Mouse (Mus musculus): ENCODE measurements at regions not wholly inside any gene's neighbourhood (a gene's known extent, or its start where the extent isn't known, plus 50 kb on each side); places are given as distances from the start of the nearest gene placed in this dataset.

DNA sequence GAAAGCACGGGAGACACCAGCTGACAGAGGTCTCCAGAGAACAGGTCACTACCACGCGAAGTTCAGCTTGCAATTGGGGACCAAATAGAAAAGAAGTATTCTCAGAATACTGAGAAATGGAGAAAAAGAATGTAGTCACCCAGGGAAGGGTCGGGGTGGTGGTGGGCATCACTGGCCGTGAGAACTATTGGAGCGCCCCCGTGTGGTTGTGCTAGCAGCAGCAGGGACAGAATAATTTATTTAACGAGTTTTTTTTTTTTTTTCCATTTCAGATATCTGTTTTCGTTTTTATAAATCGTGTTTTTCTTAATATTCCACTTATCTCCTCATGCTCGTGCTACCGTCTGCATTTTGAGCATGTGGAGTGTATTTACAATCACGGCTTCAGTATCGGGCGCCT is 118.4 kb upstream of the Thy1 start:
- DNase-seq (ENCODE audit: low spot score), result no peak
- intact Hi-C loops (cut with DNase I), result loop anchor here (5.0 kb wide), 1 partner anchor 182 kb away; the partner anchor contains the start of gene Nectin1

DNA sequence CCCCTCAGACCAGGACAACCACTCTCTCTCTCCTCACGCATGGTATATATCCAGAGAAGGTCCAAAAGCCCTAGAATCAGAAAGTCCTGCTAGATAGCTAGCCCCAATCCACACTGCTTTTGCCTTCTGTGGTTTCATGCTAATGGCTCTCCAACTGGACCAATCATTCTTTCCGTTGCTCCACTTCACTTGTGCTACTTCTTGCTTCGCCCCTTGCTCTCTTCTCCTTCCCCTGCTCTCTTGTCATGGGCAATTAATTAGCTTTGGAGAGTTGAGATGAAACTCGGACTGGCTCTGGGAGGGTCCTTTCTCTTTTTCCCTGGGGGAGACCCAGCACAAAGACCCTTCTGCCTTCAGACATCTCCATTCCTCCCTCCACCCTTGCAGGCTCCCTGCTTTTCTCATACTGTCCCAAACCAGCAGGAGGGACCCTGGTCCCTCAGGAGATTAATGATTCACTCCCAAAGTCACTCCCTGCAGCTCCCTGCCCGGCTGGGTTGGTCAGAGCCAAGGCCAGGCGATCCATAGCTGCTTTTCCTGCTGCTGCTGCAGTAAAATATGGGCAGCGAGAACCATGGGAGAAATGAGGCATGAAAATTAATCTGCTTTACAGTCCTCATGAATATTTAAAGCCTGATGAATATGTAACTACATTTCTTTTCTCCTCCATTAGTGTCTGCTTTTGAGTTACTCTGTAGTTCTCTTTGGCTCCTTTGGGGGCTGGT is 113.7 kb upstream of the Thy1 start:
- DNase-seq (ENCODE audit: low spot score), result no peak
- intact Hi-C loops (cut with DNase I), result no loop called here

DNA sequence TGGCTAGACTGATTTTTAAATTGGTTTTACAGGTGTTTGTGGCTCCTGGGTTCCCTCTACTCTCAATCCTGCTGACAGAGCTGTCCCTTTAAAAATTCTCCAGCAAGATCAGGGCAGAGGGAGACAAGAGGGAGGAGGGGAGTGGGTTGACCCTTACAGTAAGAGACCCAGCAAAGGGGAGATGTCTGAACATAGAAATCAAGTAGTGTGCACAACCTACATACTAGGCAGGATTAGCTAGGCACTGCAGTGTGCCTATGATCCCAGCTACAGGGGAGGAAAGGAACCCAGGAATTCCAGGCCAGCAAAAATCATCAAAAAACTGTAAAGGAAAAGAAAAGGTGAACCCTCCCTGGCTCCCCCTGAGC is 113.2 kb upstream of the Thy1 start:
- intact Hi-C loops (cut with DNase I), result no loop called here
- no peak for DNase-seq (ENCODE audit: low spot score)

DNA sequence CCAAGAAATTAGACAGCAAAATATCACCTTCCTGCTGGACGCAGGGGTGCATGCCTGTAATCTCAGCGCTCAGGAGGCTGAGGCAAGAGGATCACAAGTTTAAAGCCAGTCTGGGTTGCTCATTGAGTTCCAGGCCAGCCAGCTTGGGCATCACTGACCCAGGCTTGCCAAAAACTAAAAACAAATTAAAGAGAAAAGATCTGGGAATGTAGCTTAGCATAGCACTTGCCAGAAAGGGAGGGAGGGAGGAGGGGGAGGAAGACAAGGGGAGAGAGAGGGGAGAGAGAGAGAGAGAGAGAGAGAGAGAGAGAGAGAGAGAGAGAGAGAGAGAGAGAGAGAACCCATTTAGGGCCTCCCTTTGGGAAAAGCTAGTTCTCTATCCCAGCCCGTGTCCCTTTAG is 112.7 kb upstream of the Thy1 start:
- no peak for DNase-seq (ENCODE audit: low spot score)
- intact Hi-C loops (cut with DNase I), result no loop called here

DNA sequence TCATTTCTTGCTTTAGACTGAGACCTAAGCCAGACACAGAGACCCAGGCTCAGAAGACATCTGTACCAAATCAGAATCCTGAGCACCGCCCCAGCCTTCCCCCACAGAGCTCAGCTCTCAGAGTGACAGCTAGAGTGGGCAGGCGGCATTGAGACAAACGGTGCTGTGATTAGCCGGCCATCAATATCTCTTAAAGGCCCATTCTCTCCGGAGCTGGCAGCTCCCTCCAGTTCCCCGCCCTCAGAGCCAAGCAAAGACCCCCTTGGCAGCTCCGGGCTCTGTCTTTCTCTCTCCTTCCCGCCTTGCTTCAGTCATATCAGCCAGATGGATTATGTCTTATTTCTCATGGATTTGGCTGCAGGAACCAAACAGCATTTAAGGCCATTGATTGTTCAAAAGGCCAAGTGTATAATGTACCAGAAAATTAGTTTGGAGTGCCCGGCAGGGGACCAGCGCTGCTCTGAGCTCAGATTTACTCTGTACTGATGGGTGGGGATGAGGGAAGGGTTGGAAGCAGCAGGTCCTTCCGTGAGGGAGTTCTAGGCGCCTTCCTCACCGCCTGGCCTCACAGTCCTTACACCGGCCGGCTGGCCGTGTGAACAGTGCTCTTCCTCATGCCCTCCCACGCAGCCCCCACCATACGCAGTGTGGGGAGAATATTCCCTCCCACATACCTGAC is 109.0 kb upstream of the Thy1 start:
- intact Hi-C loops (cut with DNase I), result no loop called here
- no peak for DNase-seq (ENCODE audit: low spot score)

DNA sequence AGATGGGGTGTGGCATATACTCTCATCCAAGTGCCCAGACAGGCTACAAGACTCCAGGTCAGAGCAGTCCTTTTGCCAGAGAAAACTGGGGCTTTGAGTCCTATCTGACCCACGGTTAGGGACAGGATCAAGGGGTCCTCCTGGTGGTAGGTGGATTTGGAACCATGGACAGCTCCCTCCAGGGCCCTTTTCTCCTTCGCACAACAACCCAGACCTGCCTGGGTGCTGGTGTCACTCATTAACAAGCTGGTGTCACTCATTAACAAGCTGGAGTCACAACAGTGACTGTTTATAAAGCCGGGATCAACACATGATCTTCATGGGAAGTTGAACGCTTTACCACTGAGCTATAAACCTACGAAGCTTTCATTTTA is 108.5 kb upstream of the Thy1 start:
- no peak for DNase-seq (ENCODE audit: low spot score)
- intact Hi-C loops (cut with DNase I), result no loop called here

DNA sequence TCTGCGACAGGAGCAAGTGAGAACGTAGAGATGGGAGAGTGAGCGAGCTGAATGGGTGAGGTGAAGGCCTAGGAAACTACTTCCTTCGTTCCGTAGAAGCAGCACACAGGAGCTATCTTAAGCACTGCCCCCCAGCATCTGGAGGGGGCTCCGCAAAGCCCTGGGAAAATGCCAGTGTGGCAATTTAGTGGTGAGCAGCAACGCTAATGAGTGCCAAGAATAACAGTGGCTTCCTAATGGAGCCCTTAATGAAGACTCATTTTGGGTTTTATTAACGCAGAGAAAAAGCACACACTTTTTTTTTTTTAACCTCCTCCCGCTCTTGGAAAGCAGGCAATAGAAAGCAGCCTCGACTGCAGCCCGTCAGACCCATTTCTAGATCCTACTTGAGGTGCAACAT is 103.8 kb upstream of the Thy1 start:
- DNase-seq (ENCODE audit: low spot score), result no peak
- intact Hi-C loops (cut with DNase I), result no loop called here

DNA sequence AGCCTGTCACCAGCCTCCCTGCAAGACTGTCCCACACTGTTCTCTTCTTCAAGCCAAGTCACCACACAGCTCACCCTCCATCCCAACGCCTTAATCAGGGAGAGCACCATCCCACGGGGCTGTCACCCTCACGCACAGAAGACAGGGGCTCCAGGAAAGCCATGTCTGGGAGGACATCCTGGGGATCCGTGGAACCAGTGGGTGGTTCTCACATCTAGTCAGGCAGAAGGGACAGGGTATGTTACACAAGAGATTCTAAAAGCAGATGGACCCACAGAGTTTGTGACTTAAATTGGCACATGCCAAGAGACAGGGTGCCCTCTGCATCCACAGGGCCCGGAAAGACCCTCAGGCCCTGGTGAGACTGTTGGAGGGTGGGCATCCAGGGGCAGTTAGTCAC is 101.0 kb upstream of the Thy1 start:
- no peak for DNase-seq (ENCODE audit: low spot score)
- intact Hi-C loops (cut with DNase I), result no loop called here

DNA sequence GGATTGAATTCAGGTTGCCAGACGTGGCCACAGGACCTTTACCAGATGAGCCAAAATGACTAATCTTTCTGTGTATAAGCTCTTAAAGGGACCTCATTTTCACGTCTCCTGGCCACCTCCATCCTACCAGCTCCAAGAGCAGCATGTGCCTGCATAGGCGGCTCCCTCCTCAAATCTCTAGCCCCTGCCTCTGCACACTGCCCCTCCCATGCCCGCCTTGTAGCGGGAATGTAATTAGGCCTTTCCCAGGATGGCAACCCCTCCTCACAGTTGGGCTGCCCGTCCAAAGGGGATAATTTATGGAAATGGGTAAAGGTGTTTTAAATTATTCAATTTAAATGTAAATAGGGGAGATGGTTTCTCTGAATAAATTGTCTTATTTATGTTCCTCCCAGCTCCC is 99.7 kb upstream of the Thy1 start:
- DNase-seq (ENCODE audit: low spot score), result no peak
- intact Hi-C loops (cut with DNase I), result no loop called here

DNA sequence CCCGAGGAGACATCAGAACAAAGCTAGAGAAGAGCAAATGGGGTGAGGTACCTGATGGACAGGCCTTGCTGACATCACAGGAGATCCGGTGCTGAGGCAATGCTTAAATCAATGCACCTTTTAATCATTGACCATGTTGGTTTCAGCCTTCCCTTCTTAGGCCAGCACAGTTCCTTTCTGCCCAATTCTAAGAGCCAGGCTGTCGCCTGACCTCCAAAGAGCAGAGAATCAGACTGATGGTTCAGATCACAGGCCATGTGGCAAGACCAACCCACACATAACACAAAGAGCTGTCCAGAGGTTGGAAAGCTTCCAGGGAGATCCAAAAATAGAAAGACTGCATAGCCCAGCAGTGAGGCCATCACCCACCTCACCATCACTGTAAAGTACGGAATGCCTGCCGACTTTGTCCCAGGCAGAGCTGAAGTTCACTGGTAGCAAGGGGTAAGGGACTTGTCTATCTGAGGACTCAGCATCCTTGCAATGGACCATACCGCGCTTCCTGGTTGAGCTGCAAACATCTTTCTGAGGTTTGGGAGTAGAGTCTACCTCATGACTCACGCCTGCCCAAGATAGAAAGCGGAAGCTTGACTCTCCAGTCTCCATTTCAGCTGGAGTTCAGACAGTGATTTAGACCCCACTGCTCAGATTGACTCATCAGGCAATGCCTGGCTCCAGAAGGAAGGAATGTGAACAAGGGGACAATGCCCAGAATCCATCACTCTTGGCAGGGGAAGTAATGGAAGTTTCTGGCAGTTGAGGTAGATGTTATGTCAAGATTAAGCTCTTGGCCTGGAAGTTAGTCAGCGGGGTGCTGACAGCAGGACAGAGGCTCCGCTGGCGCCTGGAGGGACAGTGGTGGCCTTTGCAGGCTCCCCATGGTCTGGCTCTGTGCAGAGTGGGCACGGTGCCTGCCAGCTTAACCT is 98.1 kb upstream of the Thy1 start:
- no peak for DNase-seq (ENCODE audit: low spot score)
- intact Hi-C loops (cut with DNase I), result no loop called here

DNA sequence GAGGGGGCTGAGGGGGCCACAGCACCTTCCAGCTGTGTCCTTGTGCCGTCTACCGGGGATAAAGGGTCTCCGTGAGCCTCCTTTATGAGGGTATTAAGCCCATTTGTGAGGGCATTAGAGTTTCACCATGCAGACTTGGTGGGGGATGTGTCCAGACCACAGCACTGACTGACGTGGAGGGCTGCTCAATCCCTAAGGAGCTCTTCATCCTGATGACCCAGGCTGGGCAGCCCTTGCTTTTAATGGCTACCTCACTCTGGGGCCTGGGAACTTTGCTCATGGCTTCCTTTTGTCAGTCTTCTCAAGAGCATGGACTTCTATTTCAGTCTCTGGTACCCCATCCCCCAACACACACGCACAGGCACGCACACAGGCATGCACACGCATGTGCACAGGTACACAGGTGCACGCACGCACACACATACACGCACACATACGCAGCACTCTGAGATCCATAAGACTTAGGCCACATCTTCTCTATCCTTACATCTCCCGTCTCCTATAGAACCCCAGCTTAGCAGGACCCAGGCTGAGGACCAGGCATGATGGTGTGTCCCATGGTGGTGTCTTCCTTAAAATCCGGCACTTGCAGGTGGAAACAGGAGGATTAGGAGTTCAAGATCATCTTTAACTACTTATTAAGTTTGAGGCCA is 97.1 kb upstream of the Thy1 start:
- no peak for DNase-seq (ENCODE audit: low spot score)
- intact Hi-C loops (cut with DNase I), result no loop called here

DNA sequence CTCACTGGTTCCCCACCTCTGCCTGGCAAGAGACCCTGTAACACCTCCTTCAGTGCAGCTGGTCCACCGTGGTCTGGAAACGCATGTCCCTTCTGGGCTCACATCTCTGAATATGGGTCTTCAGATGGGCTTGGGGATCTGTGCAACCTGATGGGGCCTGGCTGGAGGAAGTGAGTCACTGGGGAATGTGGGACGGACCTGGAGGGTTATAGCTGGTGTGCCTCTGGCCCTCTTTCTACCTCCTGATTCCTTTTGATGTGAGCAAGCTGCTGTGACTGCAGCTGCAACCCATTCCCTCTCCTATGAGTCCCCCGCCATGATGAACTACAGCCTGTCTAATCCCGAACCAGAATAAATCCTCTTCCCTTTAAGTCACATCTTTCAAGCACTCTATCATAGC is 96.1 kb upstream of the Thy1 start:
- no peak for DNase-seq (ENCODE audit: low spot score)
- intact Hi-C loops (cut with DNase I), result no loop called here

DNA sequence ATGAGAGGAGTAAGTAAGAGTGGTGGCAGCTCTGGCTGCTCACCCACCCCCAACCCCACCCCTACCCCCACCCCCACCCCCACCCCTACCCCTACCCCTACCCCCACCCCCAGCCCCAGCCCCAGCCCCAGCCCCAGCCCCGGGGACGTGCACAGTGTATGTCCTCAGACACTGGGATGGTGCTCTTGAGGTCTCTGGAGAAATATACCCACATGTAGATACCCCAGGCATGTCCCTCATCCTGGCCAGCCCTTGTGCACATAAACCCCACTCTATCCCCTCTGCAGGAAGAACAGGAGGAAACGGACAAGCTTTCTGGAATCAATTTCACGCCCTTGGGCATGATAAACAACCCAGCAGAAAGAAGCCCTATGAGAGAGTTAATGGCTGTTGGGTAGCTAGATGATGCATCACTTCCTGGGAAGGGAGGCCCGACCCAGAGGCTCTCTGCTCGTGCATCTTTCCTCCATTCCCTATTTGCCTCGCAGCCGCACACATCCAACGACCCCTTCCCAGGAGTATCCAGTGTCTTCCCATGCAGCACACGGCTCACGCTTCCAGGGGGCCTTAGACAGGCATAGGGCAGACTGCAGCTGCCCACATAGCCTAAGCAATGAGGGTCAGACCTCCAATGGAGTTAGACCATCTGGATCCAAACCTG is 95.6 kb upstream of the Thy1 start:
- DNase-seq (ENCODE audit: low spot score), result no peak
- intact Hi-C loops (cut with DNase I), result no loop called here

DNA sequence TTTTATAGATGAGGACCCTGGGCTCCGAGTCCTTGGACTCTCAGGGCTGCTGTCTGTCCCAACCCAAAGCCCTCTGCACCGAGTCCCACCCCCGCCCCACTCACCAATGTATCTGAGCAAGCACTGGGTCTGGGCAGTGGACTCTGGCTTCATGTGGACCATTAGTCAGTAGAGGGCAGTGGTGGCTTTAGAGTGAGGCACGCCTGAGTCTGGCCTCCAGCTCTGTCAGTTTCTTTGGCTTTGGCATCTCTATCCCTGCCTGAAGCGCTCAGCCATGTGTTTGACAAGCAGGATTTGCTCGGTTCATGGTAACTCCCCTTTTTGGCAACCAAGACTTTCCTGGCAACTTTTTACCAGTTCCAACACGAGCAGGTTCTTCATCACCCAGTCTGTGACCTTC is 90.1 kb upstream of the Thy1 start:
- intact Hi-C loops (cut with DNase I), result no loop called here
- no peak for DNase-seq (ENCODE audit: low spot score)

DNA sequence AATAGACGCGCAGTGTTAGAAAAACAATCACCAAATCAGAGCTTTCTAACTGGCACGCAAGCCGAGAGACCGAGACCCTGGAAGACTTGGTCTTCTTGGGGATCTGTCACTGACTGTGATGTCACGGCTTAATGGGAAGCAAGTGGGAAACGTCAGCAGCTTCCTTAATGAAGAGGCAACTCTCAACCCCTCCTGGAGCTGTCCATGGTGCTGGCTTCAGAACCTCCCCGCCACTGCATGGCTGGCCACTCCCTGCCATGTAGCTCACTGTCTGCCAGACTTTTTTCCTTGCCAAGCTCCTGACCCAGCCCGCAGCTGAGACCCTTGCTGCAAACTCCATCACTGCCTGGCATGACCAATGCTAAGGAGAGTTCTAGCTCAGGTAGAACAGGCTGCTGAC is 83.6 kb upstream of the Thy1 start:
- no peak for DNase-seq (ENCODE audit: low spot score)
- intact Hi-C loops (cut with DNase I), result no loop called here

DNA sequence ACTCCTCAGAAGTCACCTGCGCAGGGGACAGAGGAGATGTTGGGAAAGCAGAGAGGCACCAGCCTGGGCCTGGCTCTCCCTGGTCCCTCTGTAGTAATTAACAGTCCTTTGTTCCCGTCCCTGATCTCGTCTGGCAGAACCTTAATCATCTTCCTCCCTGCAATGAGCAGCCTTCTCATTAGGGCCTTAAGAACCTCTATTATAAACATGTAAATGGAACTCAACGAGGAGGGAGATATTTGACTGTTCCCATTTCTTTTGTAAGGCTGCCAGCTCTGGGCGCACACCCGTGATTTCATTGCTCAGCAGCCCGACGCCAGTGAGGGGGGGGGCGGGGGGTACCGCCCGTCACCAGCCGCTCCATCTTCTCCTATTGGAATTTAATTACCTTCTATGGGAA is 81.8 kb upstream of the Thy1 start:
- no peak for DNase-seq (ENCODE audit: low spot score)
- intact Hi-C loops (cut with DNase I), result no loop called here

DNA sequence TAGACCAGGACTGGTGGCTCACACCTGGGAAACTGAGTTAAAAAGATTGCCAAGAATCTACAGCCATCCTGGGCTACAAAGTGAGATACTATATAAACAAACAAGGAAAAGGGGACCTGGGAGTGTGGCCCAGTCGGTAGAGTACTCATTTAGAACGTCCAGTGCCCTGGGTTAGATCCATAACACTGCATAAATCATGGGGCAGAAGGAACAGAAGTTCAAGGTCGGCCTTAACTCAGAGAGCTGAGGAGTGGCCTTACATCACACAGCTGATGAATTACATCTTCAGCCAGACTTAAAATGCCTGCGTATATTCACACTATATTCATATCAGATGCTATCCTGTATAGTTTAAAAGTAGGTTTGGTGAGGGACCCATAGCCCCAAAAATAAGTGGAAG is 78.0 kb upstream of the Thy1 start:
- DNase-seq (ENCODE audit: low spot score), result no peak
- intact Hi-C loops (cut with DNase I), result no loop called here

DNA sequence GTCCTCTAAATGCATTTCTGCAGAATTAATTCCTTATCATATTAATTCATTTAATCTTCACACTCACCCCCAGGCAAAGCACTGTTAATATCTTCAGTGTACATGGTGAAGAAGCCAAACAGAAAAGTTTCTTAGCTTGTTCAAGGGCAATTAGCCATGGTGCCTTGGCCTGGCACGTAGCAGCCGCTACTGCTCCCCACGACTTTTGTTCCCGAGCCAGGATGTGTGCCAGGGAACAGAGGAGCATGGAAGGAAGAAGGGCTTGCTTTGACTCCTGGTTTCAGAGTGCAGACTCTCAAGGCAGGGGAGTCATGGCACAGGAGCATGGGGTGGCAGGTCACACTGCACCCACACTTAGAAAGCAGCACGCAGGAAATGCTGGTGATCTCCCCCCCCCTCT is 77.4 kb upstream of the Thy1 start:
- no peak for DNase-seq (ENCODE audit: low spot score)
- intact Hi-C loops (cut with DNase I), result no loop called here

DNA sequence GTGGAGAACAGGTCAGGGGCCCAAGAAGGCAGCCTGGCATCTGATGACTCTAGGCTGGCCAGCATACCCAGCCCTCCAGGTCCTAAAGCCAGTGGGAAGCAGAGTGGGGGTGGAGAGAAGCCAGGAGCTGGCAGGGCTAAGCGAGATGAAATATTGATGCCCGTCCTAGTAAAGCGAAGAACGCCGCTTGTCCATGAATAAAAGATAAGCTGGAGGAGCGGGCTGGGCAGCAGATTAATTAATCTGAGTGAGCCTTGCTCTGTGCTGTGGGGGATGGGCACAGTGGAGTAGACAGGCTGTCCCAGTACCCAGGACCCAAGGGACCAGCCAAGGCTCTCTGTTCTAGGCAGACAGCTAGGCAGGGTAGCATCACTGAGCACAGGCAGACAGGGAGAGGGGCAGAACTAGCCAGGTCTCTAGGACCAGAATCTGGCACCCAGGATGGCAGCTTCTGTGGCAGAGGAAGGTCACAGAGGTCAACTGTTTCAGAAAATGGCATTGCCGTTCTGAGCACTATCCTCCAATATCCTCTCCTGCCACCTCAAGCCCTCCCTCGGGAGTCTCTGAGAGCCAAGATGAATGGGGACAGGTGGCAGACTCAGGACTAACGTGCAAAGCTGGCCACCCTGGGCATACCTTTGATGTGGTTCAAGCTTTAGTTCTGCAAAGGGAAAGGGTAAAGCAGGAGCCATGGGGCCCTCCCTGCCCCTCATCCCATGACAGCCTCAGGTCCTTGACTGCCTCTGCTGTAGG is 73.0 kb upstream of the Thy1 start:
- no peak for DNase-seq (ENCODE audit: low spot score)
- intact Hi-C loops (cut with DNase I), result no loop called here

All from heart, postnatal 25 days (tissue).